Mouse (Mus musculus) layer of hippocampus, postnatal 36 days (tissue): ENCODE measurements around the gene Vps13c. TPM values are rescaled to one million over a fixed set of nuclear protein-coding genes. Genes with fewer than 3 reads are reported as not detected.

Experiments used
- DNase-seq, 2 experiments: peaks; one replicate each; pipeline ENCODE4 v3.0.0; 2022
- total RNA-seq, 2 experiments: library from RNA; stranded (reverse); gene quantifications; 2 replicates each; pipeline ENCODE4 v1.2.3; 2021

Gene Vps13c
- 100 to 1,000 TPM; 107 to 123 TPM for total RNA-seq

- peak; percentile 77 to 79 for DNase-seq
Measured at GRCm38 (mm10) chr9:67839981-67840859, at the start of gene Vps13c. Vps13c (plus strand) TSS chr9:67840396.

GRCm38 (mm10) chr9:67792405-67792804 lies 47.8 kb upstream of the Vps13c start:
- no peak for DNase-seq

- no peak for DNase-seq
Measured at GRCm38 (mm10) chr9:67793501-67793900, 46.7 kb upstream of the Vps13c start.

- no peak for DNase-seq
Measured at GRCm38 (mm10) chr9:67794216-67794615, 46.0 kb upstream of the Vps13c start.

- DNase-seq = no peak
Measured at GRCm38 (mm10) chr9:67794668-67795067, 45.5 kb upstream of the Vps13c start.

- DNase-seq = peak; percentile 76 to 81
Measured at GRCm38 (mm10) chr9:67795205-67795675, 45.0 kb upstream of the Vps13c start.

- no peak for DNase-seq
Measured at GRCm38 (mm10) chr9:67799078-67799819, 40.9 kb upstream of the Vps13c start.

GRCm38 (mm10) chr9:67802241-67802640 lies 38.0 kb upstream of the Vps13c start:
- no peak for DNase-seq

- DNase-seq = no peak
Measured at GRCm38 (mm10) chr9:67807000-67807399, 33.2 kb upstream of the Vps13c start.

GRCm38 (mm10) chr9:67810527-67810926 lies 29.7 kb upstream of the Vps13c start:
- no peak for DNase-seq

GRCm38 (mm10) chr9:67811116-67811515 lies 29.1 kb upstream of the Vps13c start:
- no peak for DNase-seq

GRCm38 (mm10) chr9:67813171-67813570 lies 27.0 kb upstream of the Vps13c start:
- no peak for DNase-seq

- no peak for DNase-seq
Measured at GRCm38 (mm10) chr9:67813665-67814337, 26.4 kb upstream of the Vps13c start.

- DNase-seq = no peak
Measured at GRCm38 (mm10) chr9:67816172-67816928, 23.8 kb upstream of the Vps13c start.

- DNase-seq = no peak
Measured at GRCm38 (mm10) chr9:67817898-67818667, 22.1 kb upstream of the Vps13c start.

GRCm38 (mm10) chr9:67818668-67818950 lies 21.6 kb upstream of the Vps13c start:
- no peak for DNase-seq

- no peak for DNase-seq
Measured at GRCm38 (mm10) chr9:67823131-67823530, 17.1 kb upstream of the Vps13c start.

GRCm38 (mm10) chr9:67825527-67825926 lies 14.7 kb upstream of the Vps13c start:
- DNase-seq = no peak

- DNase-seq = peak; percentile 40 to 50
Measured at GRCm38 (mm10) chr9:67828182-67828581, 12.0 kb upstream of the Vps13c start.

- peak; percentile 35 to 66 for DNase-seq
Measured at GRCm38 (mm10) chr9:67830411-67831358, 9.5 kb upstream of the Vps13c start.
